Mouse (Mus musculus) forebrain, embryonic 14.5 days (tissue): ENCODE measurements at regions not wholly inside any gene's neighbourhood (a gene's known extent, or its start where the extent isn't known, plus 50 kb on each side); places are given as distances from the start of the nearest gene placed in this dataset.

Experiments used
- ATAC-seq: fragments of 200-750 bp; cut with Nextera tagmentation; 2 replicates; pipeline ENCODE4 v1.8.0; 2017; ENCODE audit warnings: mild to moderate bottlenecking, moderate library complexity
- DNase-seq: peaks from one replicate; pipeline ENCODE4 v3.0.0-alpha.2; 2015; ENCODE audit warnings: low spot score
- H3K27ac ChIP-seq: fragments of 300-500 bp; sonication (generic); 2 replicates; pipeline ENCODE4 v1.5.1; 2014; ENCODE audit warnings: low read depth, mild to moderate bottlenecking, control low read depth, low read length, moderate library complexity
- H3K27me3 ChIP-seq: fragments of 300-500 bp; sonication (generic); replicated peaks from 2 replicates; pipeline ENCODE4 v1.6.1; 2014; ENCODE audit warnings: low read length, control low read depth, mixed read lengths; ENCODE audit not compliant: control insufficient read depth, insufficient read depth
- H3K36me3 ChIP-seq: fragments of 300-500 bp; sonication (generic); 2 replicates; pipeline ENCODE4 v1.6.1; 2014; ENCODE audit warnings: low read length, control low read depth; ENCODE audit not compliant: control insufficient read depth, insufficient read depth
- H3K4me1 ChIP-seq: fragments of 300-500 bp; sonication (generic); 2 replicates; pipeline ENCODE4 v1.6.1; 2014; ENCODE audit warnings: antibody characterized with exemption, low read length, control low read depth; ENCODE audit not compliant: control insufficient read depth, insufficient read depth
- H3K4me2 ChIP-seq: fragments of 300-500 bp; sonication (generic); 2 replicates; pipeline ENCODE4 v1.6.1; 2014; ENCODE audit warnings: mild to moderate bottlenecking, control low read depth, low read length
- H3K4me3 ChIP-seq: fragments of 300-500 bp; sonication (generic); 2 replicates; pipeline ENCODE4 v1.5.1; 2014; ENCODE audit warnings: low read depth, low read length, control low read depth
- H3K9ac ChIP-seq: fragments of 300-500 bp; sonication (generic); 2 replicates; pipeline ENCODE4 v1.6.1; 2014; ENCODE audit warnings: mild to moderate bottlenecking, low read length, control low read depth, moderate library complexity
- H3K9me3 ChIP-seq: fragments of 300-500 bp; sonication (generic); replicated peaks from 2 replicates; pipeline ENCODE4 v1.6.1; 2016; ENCODE audit warnings: low read length, control low read depth, mixed read lengths; ENCODE audit not compliant: control insufficient read depth
- WGBS: fragments of 180-500 bp; shearing (Covaris S2); extraction: QIAGEN DNeasy Blood & Tissue Kit; methylation state at CpG from one replicate; pipeline ENCODE4 v1.1.7; 2014; 5-methylcytosine and 5-hydroxymethylcytosine counted together

GRCm38 (mm10) chr4:153675431-153675830, 192.8 kb upstream of the Ajap1 start:
- ATAC-seq (no peak), DNase-seq (no peak)
- 75% methylated on average over 2 of the region's 2 CpGs for WGBS

GRCm38 (mm10) chr4:153679151-153679550, 196.5 kb upstream of the Ajap1 start:
- 30% methylated on average over 12 of the region's 12 CpGs for WGBS
- H3K9me3 ChIP-seq, result no peaks in the 10 kb centered on the region
- no peak overlapping the region for H3K27ac ChIP-seq
- H3K27me3 ChIP-seq, result no peaks in the 10 kb centered on the region
- ATAC-seq (no peak), DNase-seq (peak; percentile 13)
- H3K4me1 ChIP-seq, result no peaks in the 10 kb centered on the region
- H3K4me3 ChIP-seq, result no peak overlapping the region
- H3K36me3 ChIP-seq, result no peaks in the 10 kb centered on the region
- H3K4me2 ChIP-seq, result no peak overlapping the region
- H3K9ac ChIP-seq, result no peak overlapping the region

More at GRCm38 (mm10) chr4:153675431-153675830, 192.8 kb upstream of the Ajap1 start:
- H3K9ac ChIP-seq, result no peak overlapping the region
- no peak overlapping the region for H3K4me2 ChIP-seq
- no peak overlapping the region for H3K27ac ChIP-seq
- H3K4me3 ChIP-seq, result no peak overlapping the region
- no peaks in the 10 kb centered on the region for H3K27me3 ChIP-seq
- no peaks in the 10 kb centered on the region for H3K9me3 ChIP-seq
- H3K4me1 ChIP-seq, result no peaks in the 10 kb centered on the region
- H3K36me3 ChIP-seq, result no peaks in the 10 kb centered on the region

- Histone ChIP-seq H3K27ac (no peak overlapping the region), H3K9ac (no peak overlapping the region), H3K36me3 (no peaks in the 10 kb centered on the region), H3K4me2 (no peak overlapping the region), H3K27me3 (no peaks in the 10 kb centered on the region), H3K4me3 (no peak overlapping the region), H3K9me3 (no peaks in the 10 kb centered on the region), H3K4me1 (no peaks in the 10 kb centered on the region)
- DNase-seq (no peak), ATAC-seq (no peak)
- WGBS, result 42% methylated on average over 8 of the region's 8 CpGs
Measured at GRCm38 (mm10) chr4:153688441-153688840, 205.8 kb upstream of the Ajap1 start.

GRCm38 (mm10) chr4:153693881-153694280, 211.3 kb upstream of the Ajap1 start:
- no peak overlapping the region for H3K27ac ChIP-seq
- H3K4me1 ChIP-seq, result 0 out of 2 replicates have a peak, but pooled peaks cover 10% of the 10 kb centered on the region
- no peaks in the 10 kb centered on the region for H3K36me3 ChIP-seq
- 64% methylated on average over 12 of the region's 12 CpGs for WGBS
- ATAC-seq, result no peak
- no peak overlapping the region for H3K4me2 ChIP-seq
- no peaks in the 10 kb centered on the region for H3K27me3 ChIP-seq
- H3K4me3 ChIP-seq, result no peak overlapping the region
- no peak for DNase-seq
- H3K9ac ChIP-seq, result no peak overlapping the region
- H3K9me3 ChIP-seq, result no peaks in the 10 kb centered on the region

- Histone ChIP-seq H3K9ac (no peak overlapping the region), H3K4me1 (0 out of 2 replicates have a peak, but pooled peaks cover 10% of the 10 kb centered on the region), H3K9me3 (no peaks in the 10 kb centered on the region), H3K27ac (peak overlapping the region; percentile 44; the same call in 1 of the 2 replicates), H3K27me3 (no peaks in the 10 kb centered on the region), H3K4me3 (no peak overlapping the region), H3K4me2 (no peak overlapping the region; the same call in 1 of the 2 replicates), H3K36me3 (no peaks in the 10 kb centered on the region)
- DNase-seq, result peak; percentile 65
- 4% methylated on average over 14 of the region's 14 CpGs for WGBS
- peak; percentile 77 for ATAC-seq
Measured at GRCm38 (mm10) chr4:153696426-153697040, 213.9 kb upstream of the Ajap1 start.

GRCm38 (mm10) chr4:153707218-153707617, 224.6 kb upstream of the Ajap1 start:
- H3K4me3 ChIP-seq, result no peak overlapping the region
- H3K36me3 ChIP-seq, result no peaks in the 10 kb centered on the region
- DNase-seq (no peak), ATAC-seq (no peak)
- no peaks in the 10 kb centered on the region for H3K4me1 ChIP-seq
- H3K27me3 ChIP-seq, result no peaks in the 10 kb centered on the region; the same call in 1 of the 2 replicates
- no peaks in the 10 kb centered on the region for H3K9me3 ChIP-seq
- H3K4me2 ChIP-seq, result no peak overlapping the region
- WGBS, result 91% methylated on average over 7 of the region's 8 CpGs
- no peak overlapping the region for H3K9ac ChIP-seq
- H3K27ac ChIP-seq, result no peak overlapping the region

- H3K27me3 ChIP-seq, result no peaks in the 10 kb centered on the region
- no peak overlapping the region for H3K9ac ChIP-seq
- H3K36me3 ChIP-seq, result no peaks in the 10 kb centered on the region
- ATAC-seq, result no peak
- DNase-seq, result no peak
- peaks cover 8% of the 10 kb centered on the region for H3K4me1 ChIP-seq
- no peaks in the 10 kb centered on the region for H3K9me3 ChIP-seq
- no peak overlapping the region for H3K4me2 ChIP-seq
- H3K4me3 ChIP-seq, result no peak overlapping the region
- 55% methylated on average over 6 of the region's 6 CpGs for WGBS
- no peak overlapping the region for H3K27ac ChIP-seq
Measured at GRCm38 (mm10) chr4:153714995-153715645, 232.5 kb upstream of the Ajap1 start.

GRCm38 (mm10) chr4:153717273-153717672, 234.7 kb upstream of the Ajap1 start:
- Histone ChIP-seq H3K9ac (no peak overlapping the region), H3K27ac (no peak overlapping the region), H3K4me3 (no peak overlapping the region), H3K4me1 (peaks cover 8% of the 10 kb centered on the region), H3K36me3 (no peaks in the 10 kb centered on the region), H3K9me3 (no peaks in the 10 kb centered on the region), H3K4me2 (no peak overlapping the region), H3K27me3 (no peaks in the 10 kb centered on the region)
- WGBS, result 25% methylated on average over 12 of the region's 12 CpGs
- DNase-seq (peak; percentile 59), ATAC-seq (no peak)

- Histone ChIP-seq H3K4me2 (no peak overlapping the region), H3K4me1 (no peaks in the 10 kb centered on the region), H3K36me3 (no peaks in the 10 kb centered on the region), H3K4me3 (no peak overlapping the region), H3K27ac (no peak overlapping the region), H3K9me3 (no peaks in the 10 kb centered on the region), H3K9ac (no peak overlapping the region), H3K27me3 (no peaks in the 10 kb centered on the region)
- WGBS, result 93% methylated on average over 14 of the region's 14 CpGs
- ATAC-seq (no peak), DNase-seq (no peak)
Measured at GRCm38 (mm10) chr4:153724045-153724444, 233.0 kb upstream of the A430005L14Rik start.
